Mouse (Mus musculus): ENCODE measurements around the gene Galntl5.

DNA sequence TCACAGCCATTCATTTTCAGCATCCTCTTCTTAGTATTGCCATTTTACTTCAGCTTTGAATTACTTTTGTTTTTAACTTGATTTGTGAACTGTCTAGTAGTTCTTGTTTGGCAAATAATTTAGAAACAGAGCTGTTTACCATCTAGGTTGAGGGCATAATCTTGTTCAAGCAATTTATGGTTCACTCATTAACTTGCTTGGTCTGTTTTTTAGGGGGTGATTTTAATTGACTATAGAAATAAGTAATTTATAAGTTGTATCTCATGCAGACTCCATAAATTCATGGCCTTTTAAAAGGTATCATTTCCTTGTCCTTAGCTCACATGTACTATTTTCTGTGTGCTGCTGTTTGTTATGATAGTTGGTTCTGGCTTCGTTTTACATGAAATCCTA, 65.2 kb downstream of the Galntl5 start:
- TF ChIP-seq CTCF (IDR thresholded peaks at IDR 0.05) (no peak), EP300 (IDR thresholded peaks at IDR 0.05) (no peak)
